Mouse (Mus musculus) left cerebral cortex, adult 18-20 months (tissue): ENCODE data around the gene Gm4631. TPM values are rescaled to one million over a fixed set of nuclear protein-coding genes. Genes with fewer than 3 reads are reported as not detected.
"Not testable (repeated sequence)": the region's sequence is repeated elsewhere in the genome, so short reads cannot be mapped to it uniquely, and the experiment has no call there.

Experiments
- DNase-seq, 2 experiments: peaks; one replicate each; pipeline ENCODE4 v3.0.0; 2021 to 2022; ENCODE audit warnings: low spot score in 2 of 2, mixed read lengths in 1 of 2
- long read RNA-seq, 2 experiments: library from polyadenylated mRNA; stranded (forward); transcript quantifications; one replicate each; pipeline ENCODE4 v2.0.0; 2021
- total RNA-seq, 2 experiments: library from RNA; stranded (reverse); gene quantifications; 2 replicates each; pipeline ENCODE4 v1.2.3; 2021

Gene Gm4631
- total RNA-seq = 10 to 100 TPM; 59.3 to 70.6 TPM
- long read RNA-seq, experiment 1, full-length matches to known transcripts = 1 of 8 reads
- long read RNA-seq, experiment 1, partial matches to known transcripts = 5 of 8 reads
- long read RNA-seq, experiment 1, other reads (novel, unspliced or antisense) = 2 of 8 reads
- long read RNA-seq, experiment 2, partial matches to known transcripts = 3 of 3 reads
- long read RNA-seq, experiment 2, other reads (novel, unspliced or antisense) = 0 of 3 reads

GRCm38 (mm10) chr2:175338097-175338496, at the start of gene Gm4631:
Gene Gm4631 (minus strand): TSS chr2:175338197.
- DNase-seq = not testable (repeated sequence)

DNA sequence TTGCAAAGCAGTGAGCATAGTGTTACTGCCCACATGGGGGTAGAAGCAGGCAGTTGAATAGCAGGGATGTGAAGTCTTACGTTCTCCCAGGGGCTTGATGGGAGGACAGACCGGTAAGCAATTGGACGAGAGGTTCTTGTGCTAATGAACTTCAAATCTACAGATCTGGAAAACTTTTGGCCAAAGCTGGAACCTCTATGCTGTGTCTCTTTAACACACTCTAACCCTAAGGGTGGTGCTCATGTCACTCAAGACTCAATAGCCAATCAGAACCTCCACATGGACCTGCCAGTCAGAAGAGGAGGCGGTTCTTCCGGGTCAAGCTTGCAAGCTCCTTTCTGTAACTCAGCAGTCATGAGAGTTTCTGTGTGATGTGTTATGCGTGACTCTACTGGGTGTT, 34.1 kb upstream of the Gm4631 start, which contains the start of gene Zfp968:
Gene Zfp968 (plus strand): TSS at position 301 of the 400 bp plus-strand sequence.
- not testable (repeated sequence) for DNase-seq

GRCm38 (mm10) chr2:175274825-175275224, 63.2 kb downstream of the Gm4631 start, which contains the start of gene Gm14440:
Gene Gm14440 (plus strand): TSS chr2:175275125.
- DNase-seq = not testable (repeated sequence)

Other genes with a start within 250 kb of the Gm4631 start
- gene Gm14399, start 196.2 kb downstream of the Gm4631 start, total RNA-seq = 10 to 100 TPM; 19.0 to 20.1 TPM
- 1 to 10 TPM; 5.4 to 5.6 TPM for gene Gm14443, start 162.3 kb downstream of the Gm4631 start, total RNA-seq
- gene Gm14391, start 131.3 kb downstream of the Gm4631 start, total RNA-seq = 100 to 1,000 TPM in 1 of 2 experiments, 10 to 100 TPM in 1; 90.2 to 102 TPM
- gene Gm14440, start 63.1 kb downstream of the Gm4631 start, total RNA-seq = 10 to 100 TPM in 1 of 2 experiments, not detected in 1; 15.3 TPM
- gene Zfp968, start 34.2 kb upstream of the Gm4631 start, total RNA-seq = 1 to 10 TPM; 6.6 to 7.0 TPM
- gene Gm4724, start 97.6 kb upstream of the Gm4631 start, total RNA-seq = 10 to 100 TPM in 1 of 2 experiments, 1 to 10 TPM in 1; 7.6 to 11.0 TPM
- gene Zfp965, start 131.8 kb upstream of the Gm4631 start, total RNA-seq = 1 to 10 TPM; 4.5 TPM